Mouse (Mus musculus) kidney, adult 2 months (tissue): Measurements from ENCODE around the gene Triap1. TPM values are rescaled to one million over a fixed set of nuclear protein-coding genes. Genes with fewer than 3 reads are reported as not detected.

Experiments used
- DNase-seq: peaks from one replicate; pipeline ENCODE4 v3.0.0; 2021
- H3K27ac ChIP-seq: fragments of 200-500 bp; 2 replicates; pipeline ENCODE4 v1.5.1; 2012; ENCODE audit warnings: low read depth, low read length, control low read depth, inconsistent platforms; ENCODE audit not compliant: insufficient read depth
- H3K27me3 ChIP-seq: fragments of 200-500 bp; replicated peaks from 2 replicates; pipeline ENCODE4 v1.6.1; 2012; ENCODE audit warnings: mild to moderate bottlenecking, moderate library complexity, low read length, inconsistent platforms; ENCODE audit not compliant: control insufficient read depth, insufficient read depth
- H3K36me3 ChIP-seq: fragments of 200-500 bp; 2 replicates; pipeline ENCODE4 v1.6.1; 2012; ENCODE audit warnings: mild to moderate bottlenecking, moderate library complexity, low read length, inconsistent platforms; ENCODE audit not compliant: control insufficient read depth, insufficient read depth
- H3K4me1 ChIP-seq: fragments of 200-500 bp; 2 replicates; pipeline ENCODE4 v1.6.1; 2011; ENCODE audit warnings: low read length; ENCODE audit not compliant: control insufficient read depth, insufficient read depth
- H3K4me3 ChIP-seq: fragments of 200-500 bp; 2 replicates; pipeline ENCODE4 v1.5.1; 2011; ENCODE audit warnings: mild to moderate bottlenecking, low read depth, low read length, control low read depth; ENCODE audit not compliant: insufficient read depth
- CTCF ChIP-seq: fragments of 200-500 bp; conservative IDR thresholded peaks from 2 replicates; pipeline ENCODE4 v1.5.1; 2011; ENCODE audit warnings: low read depth, mild to moderate bottlenecking, control low read depth, low read length, moderate library complexity, mixed read lengths; ENCODE audit not compliant: insufficient read depth, insufficient read length
- POLR2A ChIP-seq: fragments of 200-500 bp; IDR thresholded peaks from one replicate; pipeline ENCODE4 v1.6.1; 2011; ENCODE audit warnings: low read depth, low read length, control low read depth
- WGBS: fragments of 180-500 bp; shearing (Covaris S2); methylation state at CpG from one replicate; pipeline ENCODE4 v1.1.7; 2018; 5-methylcytosine and 5-hydroxymethylcytosine counted together
- polyA plus RNA-seq: library from polyadenylated mRNA; depleted of rRNA; stranded (reverse); fragments of >200 nt; gene quantifications from 2 replicates; pipeline ENCODE4 v1.2.3, GENCODE M21; 2012

Triap1 gene
- polyA plus RNA-seq, 1 experiment, result 20.1 TPM

GRCm38 (mm10) chr5:115312354-115312753, 28.7 kb upstream of the Triap1 start:
- H3K4me3 ChIP-seq, result no peak overlapping the region
- no peaks in the 10 kb centered on the region for H3K4me1 ChIP-seq
- TF ChIP-seq POLR2A, result no peak
- no peak for TF ChIP-seq CTCF
- H3K27me3 ChIP-seq, result no peaks in the 10 kb centered on the region
- WGBS, result 89% methylated on average over 4 of the region's 4 CpGs
- no peak overlapping the region for H3K27ac ChIP-seq
- no peaks in the 10 kb centered on the region for H3K36me3 ChIP-seq
- no peak for DNase-seq

GRCm38 (mm10) chr5:115312816-115313667, 28.0 kb upstream of the Triap1 start:
- no peak for DNase-seq
- Histone ChIP-seq H3K36me3 (no peaks in the 10 kb centered on the region), H3K27me3 (no peaks in the 10 kb centered on the region), H3K27ac (no peak overlapping the region), H3K4me3 (no peak overlapping the region), H3K4me1 (no peaks in the 10 kb centered on the region)
- no peak for TF ChIP-seq CTCF
- no peak for TF ChIP-seq POLR2A
- 61% methylated on average over 10 of the region's 10 CpGs for WGBS

DNA sequence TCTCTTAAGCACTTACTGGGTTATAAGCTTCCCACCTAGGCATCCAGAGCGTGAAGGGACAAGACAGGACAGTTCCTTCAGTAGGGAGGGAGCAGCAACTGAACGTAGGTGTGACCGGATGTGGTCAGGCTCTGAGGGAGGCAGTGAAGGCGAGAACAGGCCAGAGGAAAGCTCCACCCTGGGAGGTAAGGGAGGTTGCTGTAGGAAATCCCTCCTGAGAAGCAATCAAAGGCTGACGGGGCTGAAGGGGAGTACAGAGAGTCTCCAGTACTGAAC, 27.4 kb upstream of the Triap1 start:
- H3K27me3 ChIP-seq, result no peaks in the 10 kb centered on the region
- no peak overlapping the region for H3K27ac ChIP-seq
- no peaks in the 10 kb centered on the region for H3K36me3 ChIP-seq
- TF ChIP-seq CTCF, result no peak
- no peak for TF ChIP-seq POLR2A
- no peaks in the 10 kb centered on the region for H3K4me1 ChIP-seq
- 75% methylated on average over 5 of the region's 5 CpGs for WGBS
- H3K4me3 ChIP-seq, result no peak overlapping the region
- DNase-seq, result no peak

GRCm38 (mm10) chr5:115316968-115317644, 23.9 kb upstream of the Triap1 start:
- Histone ChIP-seq H3K36me3 (no peaks in the 10 kb centered on the region), H3K27me3 (no peaks in the 10 kb centered on the region), H3K4me1 (0 out of 2 replicates have a peak, but pooled peaks cover 2% of the 10 kb centered on the region), H3K27ac (no peak overlapping the region), H3K4me3 (no peak overlapping the region)
- no peak for TF ChIP-seq POLR2A
- no peak for DNase-seq
- WGBS, result 42% methylated on average over 14 of the region's 14 CpGs

DNA sequence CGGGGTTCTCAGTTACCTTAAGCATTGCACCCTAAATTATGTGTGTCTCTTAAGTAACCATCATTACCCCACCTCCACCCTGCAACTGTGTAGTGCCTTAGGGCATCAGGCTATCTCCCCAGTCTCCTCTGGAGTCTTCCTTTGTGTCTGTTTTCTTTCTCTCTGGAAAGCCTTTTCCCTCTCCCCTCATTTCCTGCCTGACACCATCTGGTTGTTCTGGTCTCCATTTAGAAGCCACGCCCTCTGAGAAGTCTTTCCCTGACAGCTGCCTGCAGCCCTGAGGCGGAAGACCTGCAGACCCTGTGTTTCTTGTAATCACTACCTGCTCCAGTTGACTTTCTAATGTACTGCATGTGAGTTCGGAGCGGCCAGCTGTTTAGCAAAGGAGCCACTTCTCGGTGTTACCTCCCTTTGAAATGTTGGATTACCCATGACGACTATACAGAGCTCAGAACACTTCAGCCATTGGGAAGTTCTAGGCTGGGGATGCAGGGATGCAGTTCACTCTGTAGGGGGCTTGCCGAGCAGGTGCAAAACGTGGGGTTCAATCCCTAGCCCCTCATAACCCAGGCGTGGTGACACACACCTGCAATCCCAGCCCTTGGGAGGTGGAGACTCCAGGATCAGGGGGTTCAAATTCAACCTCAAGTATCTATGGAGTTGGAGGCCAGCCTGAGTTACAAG, 23.2 kb upstream of the Triap1 start:
- WGBS, result 37% methylated on average over 10 of the region's 10 CpGs
- H3K27ac ChIP-seq, result no peak overlapping the region
- H3K36me3 ChIP-seq, result no peaks in the 10 kb centered on the region

DNA sequence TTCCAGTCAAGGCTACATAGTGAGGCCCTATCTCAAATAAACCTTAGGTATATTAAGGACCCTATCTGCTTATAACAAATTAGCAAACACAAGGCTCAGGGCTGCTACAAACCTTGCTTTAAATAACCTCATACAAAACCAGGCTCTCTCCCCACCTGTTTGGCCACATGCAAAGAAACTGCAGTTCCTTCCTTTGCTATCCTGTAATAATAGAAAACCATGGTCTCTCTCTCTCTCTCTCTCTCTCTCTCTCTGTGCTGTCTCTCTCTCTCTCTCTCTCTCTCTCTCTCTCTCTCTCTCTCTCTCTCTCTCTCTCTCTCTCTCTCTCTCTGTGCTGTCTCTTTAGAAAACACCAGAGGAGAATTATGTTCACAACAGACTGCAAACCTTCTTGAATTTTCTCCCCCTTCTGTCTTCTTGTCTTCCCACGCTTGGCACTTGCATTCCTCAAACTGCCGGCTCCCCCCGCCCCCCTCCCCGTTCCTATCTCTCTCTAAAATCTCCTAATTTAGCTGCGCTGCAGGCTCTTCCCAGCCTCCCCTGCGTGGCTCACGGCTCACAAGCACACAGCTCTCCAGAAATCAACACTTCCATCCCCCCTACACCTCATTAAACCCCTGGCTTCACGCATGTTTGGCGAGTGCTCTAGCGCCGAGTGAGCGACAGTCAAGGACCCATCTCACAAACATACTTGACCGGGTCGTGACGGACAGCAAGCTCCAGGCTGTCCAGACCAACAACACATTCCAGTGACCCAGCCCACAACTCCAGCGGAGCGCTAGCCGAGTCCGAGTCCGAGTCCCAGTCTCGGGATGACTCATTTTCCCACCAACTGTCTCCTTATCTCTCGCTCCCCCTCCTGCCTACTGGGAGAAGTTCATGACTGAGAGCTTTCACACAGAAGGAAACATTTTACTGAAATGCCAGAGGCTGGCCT, 21.8 kb upstream of the Triap1 start:
- 0 out of 2 replicates have a peak, but pooled peaks cover 2% of the 10 kb centered on the region for H3K4me1 ChIP-seq
- DNase-seq, result peak; percentile 72
- peak overlapping the region; percentile 40; the same call in 1 of the 2 replicates for H3K4me3 ChIP-seq
- H3K27ac ChIP-seq, result peak overlapping the region; percentile 36; the same call in 1 of the 2 replicates
- 2% methylated on average over 22 of the region's 22 CpGs for WGBS
- peak; percentile 41; the same call in 1 of the 2 replicates for TF ChIP-seq CTCF
- no peak for TF ChIP-seq POLR2A
- no peaks in the 10 kb centered on the region for H3K36me3 ChIP-seq
- H3K27me3 ChIP-seq, result no peaks in the 10 kb centered on the region

More for the DNA sequence above, 23.2 kb upstream of the Triap1 start:
- Histone ChIP-seq H3K4me3 (no peak overlapping the region), H3K27me3 (no peaks in the 10 kb centered on the region), H3K4me1 (0 out of 2 replicates have a peak, but pooled peaks cover 2% of the 10 kb centered on the region)
- DNase-seq, result no peak
- TF ChIP-seq CTCF (no peak), POLR2A (no peak)
